Mouse (Mus musculus) activated CD4-positive, CD25-positive, alpha-beta regulatory T cell, adult 4 months (primary cell): Measurements from ENCODE around the gene 2010300C02Rik. TPM values are rescaled to one million over a fixed set of nuclear protein-coding genes. Genes with fewer than 3 reads are reported as not detected.
"Not testable (repeated sequence)": the region's sequence is repeated elsewhere in the genome, so short reads cannot be mapped to it uniquely, and the experiment has no call there.

Experiments used
- ATAC-seq: one replicate; pipeline ENCODE4 v1.8.0; 2017
- polyA plus RNA-seq, 2 experiments: library from polyadenylated mRNA; unstranded; fragments of 100-300 nt; shearing (Covaris generic); gene quantifications; one replicate each; pipeline ENCODE4 v1.2.1; 2017

2010300C02Rik gene
- under 1 TPM; 0.55 to 0.78 TPM for polyA plus RNA-seq

GRCm38 (mm10) chr1:37719761-37720640 lies at the start of gene 2010300C02Rik:
TSS of gene 2010300C02Rik (minus strand) at chr1:37720085.
- no peak for ATAC-seq

- no peak for ATAC-seq
Observed at GRCm38 (mm10) chr1:37759407-37759806, 39.5 kb upstream of the 2010300C02Rik start.

GRCm38 (mm10) chr1:37744650-37745259 lies 24.9 kb upstream of the 2010300C02Rik start:
- no peak for ATAC-seq

GRCm38 (mm10) chr1:37742602-37743270 lies 22.9 kb upstream of the 2010300C02Rik start:
- no peak for ATAC-seq

- ATAC-seq: no peak
Observed at GRCm38 (mm10) chr1:37742126-37742525, 22.2 kb upstream of the 2010300C02Rik start.

- ATAC-seq: no peak
Observed at GRCm38 (mm10) chr1:37740161-37740802, 20.4 kb upstream of the 2010300C02Rik start.

GRCm38 (mm10) chr1:37738895-37739294 lies 19.0 kb upstream of the 2010300C02Rik start:
- no peak for ATAC-seq

- ATAC-seq: no peak
Observed at GRCm38 (mm10) chr1:37737045-37737444, 17.2 kb upstream of the 2010300C02Rik start.

- no peak for ATAC-seq
Observed at GRCm38 (mm10) chr1:37735932-37736331, 16.0 kb upstream of the 2010300C02Rik start.

- no peak for ATAC-seq
Observed at GRCm38 (mm10) chr1:37734841-37735240, 15.0 kb upstream of the 2010300C02Rik start.

GRCm38 (mm10) chr1:37729353-37729752 lies 9.5 kb upstream of the 2010300C02Rik start:
- ATAC-seq: no peak

GRCm38 (mm10) chr1:37728053-37728452 lies 8.2 kb upstream of the 2010300C02Rik start:
- ATAC-seq: no peak

- no peak for ATAC-seq
Observed at GRCm38 (mm10) chr1:37727186-37727585, 7.3 kb upstream of the 2010300C02Rik start.

- no peak for ATAC-seq
Observed at GRCm38 (mm10) chr1:37726426-37726825, 6.5 kb upstream of the 2010300C02Rik start.

- no peak for ATAC-seq
Observed at GRCm38 (mm10) chr1:37725880-37726279, 6.0 kb upstream of the 2010300C02Rik start.

GRCm38 (mm10) chr1:37721092-37721491 lies 1.2 kb upstream of the 2010300C02Rik start:
- no peak for ATAC-seq

- ATAC-seq: no peak
Observed at GRCm38 (mm10) chr1:37719030-37719723, 708 bp downstream of the 2010300C02Rik start.

GRCm38 (mm10) chr1:37718516-37718915 lies 1.4 kb downstream of the 2010300C02Rik start:
- ATAC-seq: no peak

GRCm38 (mm10) chr1:37717415-37718195 lies 2.3 kb downstream of the 2010300C02Rik start:
- ATAC-seq: no peak

- not testable (repeated sequence) for ATAC-seq
Observed at GRCm38 (mm10) chr1:37712357-37712737, 7.5 kb downstream of the 2010300C02Rik start.
